Mouse (Mus musculus): ENCODE measurements around the gene Eif5a. TPM values are rescaled to one million over a fixed set of nuclear protein-coding genes. Genes with fewer than 3 reads are reported as not detected.
"Not testable (repeated sequence)": the region's sequence is repeated elsewhere in the genome, so short reads cannot be mapped to it uniquely, and the experiment has no call there.

Eif5a gene
- polyA plus RNA-seq, 1 experiment: 326 TPM

- Histone ChIP-seq H3K4me3 (ENCODE audit: insufficient read depth, low read length) (no peak overlapping the region), H3K27ac (ENCODE audit: insufficient read depth, low read depth, low read length) (no peak overlapping the region), H3K4me1 (ENCODE audit: control insufficient read depth, insufficient read depth, low read length) (peaks cover 5% of the 10 kb centered on the region)
- TF ChIP-seq CTCF (IDR thresholded peaks at IDR 0.05; ENCODE audit: low read depth, low read length) (no peak), POLR2A (IDR thresholded peaks at IDR 0.05; ENCODE audit: borderline replicate concordance, low read depth, low read length) (no peak)
Observed at GRCm38 (mm10) chr11:69936714-69937347, 15.1 kb upstream of the Eif5a start.

- H3K4me3 ChIP-seq (ENCODE audit: insufficient read depth, low read length): peak overlapping the region; percentile 30; the same call in 1 of the 2 replicates
- TF ChIP-seq CTCF (IDR thresholded peaks at IDR 0.05; ENCODE audit: low read depth, low read length): no peak
- no peak for TF ChIP-seq POLR2A (IDR thresholded peaks at IDR 0.05; ENCODE audit: borderline replicate concordance, low read depth, low read length)
- peaks cover 10% of the 10 kb centered on the region for H3K4me1 ChIP-seq (ENCODE audit: control insufficient read depth, insufficient read depth, low read length)
- no peak overlapping the region for H3K27ac ChIP-seq (ENCODE audit: insufficient read depth, low read depth, low read length)
Observed at GRCm38 (mm10) chr11:69936156-69936555, 14.4 kb upstream of the Eif5a start.

DNA sequence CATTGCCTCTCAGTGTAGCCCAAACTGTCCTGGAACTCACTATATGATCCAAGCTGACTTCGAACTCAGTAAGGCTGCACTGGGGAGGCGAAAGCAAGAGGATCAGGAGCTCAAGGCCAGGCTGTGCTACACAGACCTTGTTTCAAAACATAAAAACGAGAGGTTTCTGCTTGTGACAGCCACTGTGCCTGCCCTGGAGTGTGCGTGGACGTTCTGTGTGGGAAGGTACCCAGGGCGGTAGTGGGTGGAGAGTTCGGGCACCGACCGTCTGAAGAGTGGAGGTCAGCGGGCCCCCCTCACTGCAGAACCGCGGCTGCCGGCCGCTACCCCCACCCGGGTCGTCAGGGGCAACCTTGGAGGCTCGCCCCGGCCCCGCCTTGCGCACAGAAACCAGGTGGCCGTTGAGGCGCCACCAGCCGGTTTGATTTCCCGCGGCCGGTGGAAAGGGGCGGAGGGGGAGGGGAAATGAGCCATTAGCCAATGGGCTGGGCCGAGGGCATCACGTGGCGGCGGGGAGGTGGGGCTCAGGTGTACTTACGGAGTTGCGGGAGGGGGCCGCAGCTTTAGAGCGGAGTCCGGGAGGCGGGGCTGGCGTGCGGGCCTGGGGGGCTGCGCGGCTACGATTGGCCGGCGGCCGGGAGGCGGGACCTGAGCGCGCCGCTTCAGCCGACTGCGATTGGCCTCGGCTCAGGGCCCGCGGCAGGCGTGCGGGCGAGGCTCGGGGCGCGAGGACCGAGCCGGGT lies 13.6 kb upstream of the Eif5a start, which contains the start of gene Ybx2:
TSS of gene Ybx2 (plus strand) at position 660 of the 743 bp plus-strand sequence.
- Histone ChIP-seq H3K4me3 (ENCODE audit: insufficient read depth, low read length) (peak within 1 kb of the TSS; percentile 30), H3K4me1 (ENCODE audit: control insufficient read depth, insufficient read depth, low read length) (peaks cover 12% of the 10 kb centered on the region), H3K27ac (ENCODE audit: insufficient read depth, low read depth, low read length) (no peak within 1 kb of the TSS)
- TF ChIP-seq POLR2A (IDR thresholded peaks at IDR 0.05; ENCODE audit: borderline replicate concordance, low read depth, low read length) (no peak), CTCF (IDR thresholded peaks at IDR 0.05; ENCODE audit: low read depth, low read length) (no peak)

GRCm38 (mm10) chr11:69934681-69935080 lies 12.9 kb upstream of the Eif5a start:
- Histone ChIP-seq H3K4me3 (ENCODE audit: insufficient read depth, low read length) (no peak overlapping the region), H3K27ac (ENCODE audit: insufficient read depth, low read depth, low read length) (no peak overlapping the region), H3K4me1 (ENCODE audit: control insufficient read depth, insufficient read depth, low read length) (peaks cover 12% of the 10 kb centered on the region)
- TF ChIP-seq POLR2A (IDR thresholded peaks at IDR 0.05; ENCODE audit: borderline replicate concordance, low read depth, low read length) (no peak), CTCF (IDR thresholded peaks at IDR 0.05; ENCODE audit: low read depth, low read length) (no peak)

- Histone ChIP-seq H3K4me1 (ENCODE audit: control insufficient read depth, insufficient read depth, low read length) (peaks cover 12% of the 10 kb centered on the region), H3K4me3 (ENCODE audit: insufficient read depth, low read length) (peak overlapping the region; percentile 23; the same call in 1 of the 2 replicates), H3K27ac (ENCODE audit: insufficient read depth, low read depth, low read length) (no peak overlapping the region)
- peak; percentile 78 for TF ChIP-seq CTCF (IDR thresholded peaks at IDR 0.05; ENCODE audit: low read depth, low read length)
- no peak for TF ChIP-seq POLR2A (IDR thresholded peaks at IDR 0.05; ENCODE audit: borderline replicate concordance, low read depth, low read length)
Observed at GRCm38 (mm10) chr11:69934169-69934568, 12.4 kb upstream of the Eif5a start.

- TF ChIP-seq CTCF (IDR thresholded peaks at IDR 0.05; ENCODE audit: low read depth, low read length) (no peak), POLR2A (IDR thresholded peaks at IDR 0.05; ENCODE audit: borderline replicate concordance, low read depth, low read length) (no peak)
- Histone ChIP-seq H3K4me1 (ENCODE audit: control insufficient read depth, insufficient read depth, low read length) (peaks cover 12% of the 10 kb centered on the region), H3K4me3 (ENCODE audit: insufficient read depth, low read length) (no peak overlapping the region), H3K27ac (ENCODE audit: insufficient read depth, low read depth, low read length) (no peak overlapping the region)
Observed at GRCm38 (mm10) chr11:69933066-69933465, 11.3 kb upstream of the Eif5a start.

DNA sequence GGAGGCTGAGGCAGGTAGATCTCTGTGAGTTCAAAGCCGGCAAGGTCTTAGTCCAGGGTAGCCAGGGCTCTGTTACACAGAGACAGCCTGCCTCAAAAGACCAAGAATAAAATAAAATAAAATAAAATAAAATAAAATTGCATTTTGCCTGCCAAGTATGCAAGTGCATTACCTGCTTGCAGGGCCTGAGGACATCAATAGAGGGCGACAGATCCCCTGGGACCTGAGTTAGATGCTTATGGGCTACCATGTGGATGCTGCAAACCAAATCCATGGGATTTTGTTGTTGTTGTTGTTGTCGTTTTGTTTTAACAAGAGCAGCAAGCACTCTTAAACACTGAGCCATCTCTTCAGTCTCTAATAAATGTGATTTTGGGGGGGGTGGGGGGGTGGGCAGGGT lies 10.5 kb upstream of the Eif5a start:
- no peak overlapping the region for H3K27ac ChIP-seq (ENCODE audit: insufficient read depth, low read depth, low read length)
- H3K4me3 ChIP-seq (ENCODE audit: insufficient read depth, low read length): no peak overlapping the region
- peaks cover 12% of the 10 kb centered on the region for H3K4me1 ChIP-seq (ENCODE audit: control insufficient read depth, insufficient read depth, low read length)
- TF ChIP-seq CTCF (IDR thresholded peaks at IDR 0.05; ENCODE audit: low read depth, low read length): no peak

DNA sequence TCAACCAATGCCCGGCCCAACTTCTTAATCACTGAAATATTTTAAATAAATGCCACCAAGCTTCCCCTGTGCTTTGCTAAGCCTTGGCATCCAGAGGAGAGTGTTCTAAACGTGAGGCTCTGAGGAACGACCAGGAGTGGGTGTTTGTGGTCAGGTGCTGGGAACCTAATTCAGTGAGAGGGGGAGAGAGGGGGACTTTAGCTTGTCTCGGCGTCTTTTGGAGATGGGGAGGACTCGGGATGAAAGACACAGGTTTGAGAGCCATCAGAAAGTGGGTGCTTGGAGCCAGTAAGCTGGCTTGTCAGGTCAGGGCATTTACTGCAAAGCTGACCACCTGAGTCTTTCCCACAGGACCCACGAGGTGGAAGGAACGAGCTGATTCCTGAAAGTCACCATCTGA lies 10.0 kb upstream of the Eif5a start:
- H3K27ac ChIP-seq (ENCODE audit: insufficient read depth, low read depth, low read length): 0 out of 2 replicates have a peak overlapping the region, but pooled peaks have one; percentile 27
- TF ChIP-seq CTCF (IDR thresholded peaks at IDR 0.05; ENCODE audit: low read depth, low read length) (no peak), POLR2A (IDR thresholded peaks at IDR 0.05; ENCODE audit: borderline replicate concordance, low read depth, low read length) (no peak)
- no peak overlapping the region for H3K4me3 ChIP-seq (ENCODE audit: insufficient read depth, low read length)
- peaks cover 12% of the 10 kb centered on the region for H3K4me1 ChIP-seq (ENCODE audit: control insufficient read depth, insufficient read depth, low read length)

- peaks cover 12% of the 10 kb centered on the region for H3K4me1 ChIP-seq (ENCODE audit: control insufficient read depth, insufficient read depth, low read length)
- peak overlapping the region; percentile 53 for H3K27ac ChIP-seq (ENCODE audit: insufficient read depth, low read depth, low read length)
- no peak overlapping the region for H3K4me3 ChIP-seq (ENCODE audit: insufficient read depth, low read length)
- TF ChIP-seq POLR2A (IDR thresholded peaks at IDR 0.05; ENCODE audit: borderline replicate concordance, low read depth, low read length): no peak
- TF ChIP-seq CTCF (IDR thresholded peaks at IDR 0.05; ENCODE audit: low read depth, low read length): no peak
Observed at GRCm38 (mm10) chr11:69930967-69931537, 9.3 kb upstream of the Eif5a start.

DNA sequence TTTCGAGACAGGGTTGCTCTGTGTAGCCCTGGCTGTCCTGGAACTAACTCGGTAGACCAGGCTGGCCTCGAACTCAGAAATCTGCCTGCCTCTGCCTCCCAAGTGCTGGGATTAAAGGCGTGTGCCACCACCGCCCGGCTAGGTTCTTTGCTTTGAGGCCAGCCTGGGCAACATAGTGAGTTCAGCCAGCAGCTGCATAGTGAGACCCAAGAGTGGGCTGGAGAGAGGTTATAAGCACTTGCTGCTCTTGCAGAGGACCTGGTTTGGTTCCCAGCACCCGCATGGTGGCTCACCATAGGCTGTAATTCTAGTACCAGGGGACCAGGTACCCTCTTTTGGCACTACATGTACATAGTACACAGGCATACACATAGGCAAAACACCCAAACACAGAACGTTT lies 8.4 kb upstream of the Eif5a start:
- H3K27ac ChIP-seq (ENCODE audit: insufficient read depth, low read depth, low read length); H3K4me3 ChIP-seq (ENCODE audit: insufficient read depth, low read length): not testable (repeated sequence)
- peaks cover 12% of the 10 kb centered on the region for H3K4me1 ChIP-seq (ENCODE audit: control insufficient read depth, insufficient read depth, low read length)

All from bone marrow macrophage, adult 2 months (primary cell).